In genomic region chr16:46296412-46296811, GRCm38 (mm10) we compare ENCODE assay signal across 25 mouse cellular contexts.
DNase-seq lines count a peak whose midpoint lies in the region; ATAC-seq and TF ChIP-seq lines count a peak whose summit lies in the region.
"Had no signal": no experiment of that assay in that cellular context is flagged by ENCODE, and none has a peak within 500 bp of the region (broad histone marks: within the 10 kb centered on the region; RNA-seq: fewer than 3 reads in every experiment).

No protein-coding gene starts in this region.

- no peak for TF ChIP-seq CTCF in forebrain, postnatal 0 days (IDR thresholded peaks at IDR 0.05; ENCODE audit: low read depth)

- ATAC-seq in forebrain, embryonic 13.5 days, result 0 out of 2 replicates have a peak, but pooled peaks have one; percentile 19
- no peak for ATAC-seq in forebrain, embryonic 12.5 days (ENCODE audit: low FRiP score)
- peak; percentile 73; the same call in 1 of the 2 replicates for ATAC-seq in frontal cortex, adult (ENCODE audit: low TSS enrichment)
- ATAC-seq in forebrain, postnatal 0 days, result peak; percentile 65; the same call in 1 of the 2 replicates
- ATAC-seq: intestine, postnatal 0 days; Patski had no signal

- H3K9ac ChIP-seq in forebrain, embryonic 13.5 days, result no peak overlapping the region
- H3K9ac ChIP-seq in forebrain, embryonic 12.5 days, result no peak overlapping the region
- H3K9ac ChIP-seq in forebrain, postnatal 0 days, result no peak overlapping the region
- H3K9ac ChIP-seq: embryonic facial prominence, embryonic 13.5 days; heart, embryonic 13.5 days; hindbrain, embryonic 12.5 days; hindbrain, embryonic 15.5 days had no signal

- H3K27ac ChIP-seq in forebrain, embryonic 13.5 days, result no peak overlapping the region
- H3K27ac ChIP-seq in forebrain, embryonic 12.5 days, result no peak overlapping the region
- no peak overlapping the region for H3K27ac ChIP-seq in forebrain, postnatal 0 days (ENCODE audit: low read depth, low read length)
- H3K27ac ChIP-seq: embryonic facial prominence, embryonic 10.5 days; embryonic facial prominence, embryonic 13.5 days; heart, adult 2 months; heart, embryonic 10.5 days; heart, embryonic 13.5 days; hindbrain, embryonic 12.5 days; hindbrain, embryonic 15.5 days had no signal

- no peak overlapping the region for H3K4me3 ChIP-seq in forebrain, embryonic 13.5 days
- no peak overlapping the region for H3K4me3 ChIP-seq in forebrain, embryonic 12.5 days (replicated peaks)
- H3K4me3 ChIP-seq in forebrain, postnatal 0 days (ENCODE audit: low read depth, low read length), result no peak overlapping the region
- H3K4me3 ChIP-seq: embryonic facial prominence, embryonic 10.5 days; embryonic facial prominence, embryonic 13.5 days; erythroblast, embryonic 14.5 days; heart, adult 2 months; heart, embryonic 10.5 days; heart, embryonic 13.5 days; hindbrain, embryonic 12.5 days; hindbrain, embryonic 15.5 days had no signal

- H3K9me3 ChIP-seq in forebrain, embryonic 13.5 days (replicated peaks), result no peaks in the 10 kb centered on the region
- H3K9me3 ChIP-seq in forebrain, embryonic 12.5 days, result no peaks in the 10 kb centered on the region
- H3K9me3 ChIP-seq in forebrain, postnatal 0 days (ENCODE audit: low read length), result no peaks in the 10 kb centered on the region
- H3K9me3 ChIP-seq: embryonic facial prominence, embryonic 10.5 days; embryonic facial prominence, embryonic 13.5 days; heart, embryonic 10.5 days; heart, embryonic 13.5 days; hindbrain, embryonic 12.5 days; hindbrain, embryonic 15.5 days had no signal

- no peak overlapping the region for H3K4me2 ChIP-seq in forebrain, embryonic 13.5 days
- no peak overlapping the region for H3K4me2 ChIP-seq in forebrain, embryonic 12.5 days
- no peak overlapping the region for H3K4me2 ChIP-seq in forebrain, postnatal 0 days (ENCODE audit: low read depth)
- H3K4me2 ChIP-seq: embryonic facial prominence, embryonic 13.5 days; heart, embryonic 13.5 days; hindbrain, embryonic 12.5 days; hindbrain, embryonic 15.5 days had no signal

- H3K36me3 ChIP-seq in forebrain, embryonic 13.5 days (ENCODE audit: poor library complexity, severe bottlenecking), result no peaks in the 10 kb centered on the region
- H3K36me3 ChIP-seq in forebrain, embryonic 12.5 days (replicated peaks), result no peaks in the 10 kb centered on the region
- H3K36me3 ChIP-seq in forebrain, postnatal 0 days (ENCODE audit: insufficient read depth), result no peaks in the 10 kb centered on the region
- H3K36me3 ChIP-seq: embryonic facial prominence, embryonic 10.5 days; embryonic facial prominence, embryonic 13.5 days; heart, embryonic 10.5 days; heart, embryonic 13.5 days; hindbrain, embryonic 12.5 days; hindbrain, embryonic 15.5 days had no signal

- no peak for DNase-seq in frontal cortex, postnatal 25 days (ENCODE audit: low spot score in 2 of 2)
- peak; percentile 4 for DNase-seq in forebrain, postnatal 0 days
- no peak for DNase-seq in embryo, embryonic 11 days
- DNase-seq: adrenal gland, adult 2 months; adrenal gland, postnatal 14 days; cerebellum, adult 11 months; cerebellum, adult 2 months; cerebellum, adult 9-11 months; cerebellum, postnatal 25 days; gastrocnemius, postnatal 10 days; gastrocnemius, postnatal 36 days; heart, adult 2 months; kidney, adult 2 months had no signal

- H3K27me3 ChIP-seq in forebrain, embryonic 13.5 days, result no peaks in the 10 kb centered on the region
- no peaks in the 10 kb centered on the region for H3K27me3 ChIP-seq in forebrain, embryonic 12.5 days
- H3K27me3 ChIP-seq in forebrain, postnatal 0 days (ENCODE audit: insufficient read depth, low read length), result no peaks in the 10 kb centered on the region
- H3K27me3 ChIP-seq: embryonic facial prominence, embryonic 13.5 days; heart, embryonic 13.5 days; hindbrain, embryonic 12.5 days; hindbrain, embryonic 15.5 days; Patski had no signal

- WGBS in forebrain, embryonic 13.5 days, result 53% methylated on average over 2 of the region's 2 CpGs
- WGBS in forebrain, embryonic 12.5 days, result 49% methylated on average over 2 of the region's 2 CpGs
- 43% methylated on average over 2 of the region's 2 CpGs for whole genome bisulfite sequencing in forebrain, postnatal 0 days

- H3K4me1 ChIP-seq in forebrain, embryonic 13.5 days, result peaks cover 7% of the 10 kb centered on the region
- H3K4me1 ChIP-seq in forebrain, embryonic 12.5 days, result peaks cover 1% of the 10 kb centered on the region; the same call in 1 of the 2 replicates
- peaks cover 6% of the 10 kb centered on the region for H3K4me1 ChIP-seq in forebrain, postnatal 0 days (ENCODE audit: insufficient read depth)
- H3K4me1 ChIP-seq: embryonic facial prominence, embryonic 13.5 days; heart, embryonic 10.5 days; hindbrain, embryonic 15.5 days had no signal
